Mouse (Mus musculus) B cell, adult 2 months (primary cell): Measurements from ENCODE around the gene Flywch1.

Experiments
- DNase-seq, 2 experiments: peaks; one replicate each; pipeline ENCODE4 v3.0.0; 2022

Flywch1 gene

DNA sequence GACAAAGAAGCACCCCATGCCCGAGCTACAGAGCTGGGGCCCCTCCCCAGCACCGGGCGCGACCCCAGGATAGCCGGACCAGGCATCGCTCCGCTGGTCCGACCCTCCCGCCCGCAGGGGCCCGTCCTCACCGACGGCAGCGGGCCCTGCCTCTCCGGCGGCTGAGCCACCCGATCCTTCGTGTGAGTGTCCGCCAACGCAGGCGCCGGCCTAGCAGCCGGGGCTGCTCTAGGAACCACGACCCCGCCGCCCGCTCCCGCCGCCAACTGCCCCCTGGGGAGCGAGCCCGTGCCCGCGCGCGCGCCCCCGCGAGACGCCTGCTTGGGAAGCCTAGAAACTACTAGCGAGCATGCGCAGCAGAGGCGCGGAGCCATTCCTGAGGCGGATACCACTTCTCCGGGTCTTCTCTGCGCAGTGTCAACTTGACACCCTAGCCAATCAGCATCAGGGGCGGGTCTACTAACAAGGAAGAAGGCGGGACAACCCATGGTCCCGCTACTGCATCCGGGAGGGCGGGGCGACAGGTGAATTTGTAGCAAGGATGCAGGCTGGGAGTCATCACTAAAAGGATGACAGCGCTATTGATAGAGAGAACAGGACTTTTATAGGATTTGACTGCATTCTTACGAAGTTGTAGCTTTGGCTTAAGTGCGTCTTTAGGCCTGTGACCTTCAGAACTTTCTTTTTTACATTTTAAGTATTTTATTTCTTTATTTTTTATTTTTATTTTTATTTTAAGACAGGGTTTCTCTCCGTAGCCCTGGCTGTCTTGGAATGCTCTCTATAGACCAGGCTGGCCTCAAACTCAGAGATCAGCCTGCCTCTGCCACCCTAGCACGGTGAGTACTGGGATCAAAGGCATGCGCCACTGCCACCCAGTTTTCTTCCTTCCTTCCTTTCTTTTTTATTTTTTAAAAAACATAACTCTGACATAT lies at the start of gene Flywch1:
Gene Flywch1 (minus strand): TSS at position 319 of the 935 bp plus-strand sequence.
- peak; percentile 94 to 95 for DNase-seq

DNA sequence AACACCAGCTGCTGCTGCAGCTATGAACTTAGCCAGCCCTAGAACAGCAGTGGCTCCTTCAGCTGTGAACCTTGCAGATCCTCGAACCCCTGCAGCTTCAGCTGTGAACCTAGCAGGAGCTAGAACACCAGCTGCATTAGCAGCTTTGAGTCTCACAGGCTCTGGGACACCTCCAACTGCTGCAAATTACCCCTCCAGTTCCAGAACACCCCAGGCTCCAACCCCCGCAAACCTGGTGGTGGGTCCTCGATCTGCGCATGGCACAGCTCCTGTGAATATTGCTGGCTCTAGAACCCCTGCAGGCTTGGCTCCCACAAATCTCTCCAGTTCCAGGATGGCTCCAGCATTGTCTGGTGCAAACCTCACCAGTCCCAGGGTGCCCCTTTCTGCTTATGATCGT lies 49.3 kb upstream of the Flywch1 start:
- DNase-seq, result no peak

DNA sequence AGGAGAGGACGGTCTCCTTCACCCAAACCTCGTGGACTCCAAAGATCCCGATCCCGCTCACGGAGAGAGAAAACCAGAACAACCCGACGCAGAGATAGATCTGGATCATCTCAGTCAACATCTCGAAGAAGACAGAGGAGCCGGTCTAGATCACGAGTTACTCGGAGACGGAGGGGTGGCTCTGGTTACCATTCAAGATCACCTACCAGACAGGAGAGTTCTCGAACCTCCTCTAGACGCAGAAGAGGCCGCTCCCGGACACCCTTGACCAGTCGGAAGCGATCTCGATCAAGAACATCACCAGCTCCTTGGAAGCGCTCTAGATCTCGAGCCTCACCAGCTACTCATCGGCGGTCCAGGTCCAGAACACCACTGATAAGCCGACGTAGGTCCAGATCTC lies 47.8 kb upstream of the Flywch1 start:
- peak in 1 of 2 experiments; percentile 17 for DNase-seq

DNA sequence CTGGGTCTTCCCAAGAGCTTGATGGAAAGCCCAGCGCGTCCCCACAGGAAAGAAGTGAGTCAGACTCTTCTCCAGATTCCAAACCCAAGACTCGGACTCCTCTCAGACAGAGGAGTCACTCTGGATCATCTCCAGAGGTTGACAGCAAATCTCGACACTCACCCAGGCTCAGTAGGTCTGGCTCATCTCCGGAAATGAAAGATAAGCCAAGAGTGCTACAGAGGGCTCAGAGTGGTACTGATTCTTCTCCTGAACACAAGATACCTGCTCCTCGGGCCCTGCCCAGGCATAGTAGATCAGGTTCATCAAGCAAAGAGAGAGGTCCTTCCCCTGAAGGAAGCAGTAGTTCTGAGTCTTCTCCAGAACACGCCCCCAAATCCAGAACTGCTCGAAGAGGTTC lies 47.2 kb upstream of the Flywch1 start:
- no peak for DNase-seq

DNA sequence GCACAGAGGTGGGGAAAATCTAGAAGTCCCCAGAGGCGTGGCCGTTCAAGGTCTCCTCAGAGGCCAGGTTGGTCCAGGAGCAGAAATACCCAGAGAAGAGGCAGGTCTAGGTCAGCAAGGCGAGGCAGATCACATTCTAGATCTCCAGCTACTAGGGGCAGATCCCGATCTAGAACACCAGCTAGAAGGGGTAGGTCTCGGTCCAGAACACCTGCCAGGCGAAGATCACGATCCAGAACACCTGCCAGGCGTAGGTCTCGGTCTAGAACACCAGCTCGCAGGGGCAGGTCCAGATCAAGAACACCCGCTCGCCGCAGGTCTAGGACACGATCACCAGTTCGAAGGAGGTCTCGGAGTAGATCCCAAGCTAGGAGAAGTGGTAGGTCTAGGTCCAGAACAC lies 44.2 kb upstream of the Flywch1 start:
- DNase-seq, result no peak

DNA sequence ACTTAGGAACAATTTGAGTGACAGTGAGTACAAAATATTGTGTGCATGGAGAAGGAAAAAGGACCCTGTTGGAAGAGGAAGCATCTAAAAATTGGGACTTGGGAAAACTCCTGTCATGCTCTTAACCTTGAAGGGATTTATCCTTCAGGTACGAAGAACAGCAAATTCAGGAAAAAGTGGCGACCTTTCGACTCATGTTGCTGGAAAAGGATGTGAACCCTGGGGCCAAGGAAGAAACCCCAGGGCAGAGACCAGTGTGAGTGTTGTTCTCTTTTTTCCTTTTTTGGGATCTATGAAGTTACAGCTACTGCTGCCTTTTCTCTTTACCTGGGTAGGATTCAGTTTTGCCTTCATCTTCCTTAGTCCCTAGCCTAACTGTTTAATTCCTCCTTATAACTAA lies 36.5 kb upstream of the Flywch1 start:
- DNase-seq, result no peak

DNA sequence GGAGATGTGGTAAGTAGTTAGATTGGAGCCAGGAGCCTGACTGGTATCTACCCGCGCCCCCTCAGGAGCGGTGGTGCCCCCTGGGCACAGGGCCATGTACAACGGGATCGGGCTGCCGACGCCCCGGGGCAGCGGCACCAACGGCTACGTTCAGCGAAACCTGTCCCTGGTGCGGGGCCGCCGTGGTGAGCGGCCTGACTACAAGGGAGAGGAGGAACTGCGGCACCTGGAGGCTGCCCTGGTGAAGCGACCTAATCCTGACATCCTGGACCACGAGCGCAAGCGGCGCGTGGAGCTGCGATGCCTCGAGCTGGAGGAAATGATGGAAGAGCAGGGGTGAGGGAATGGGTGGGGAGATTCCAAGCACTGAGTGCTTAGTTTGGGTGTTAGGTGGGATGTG lies 35.5 kb upstream of the Flywch1 start:
- peak; percentile 36 to 37 for DNase-seq

DNA sequence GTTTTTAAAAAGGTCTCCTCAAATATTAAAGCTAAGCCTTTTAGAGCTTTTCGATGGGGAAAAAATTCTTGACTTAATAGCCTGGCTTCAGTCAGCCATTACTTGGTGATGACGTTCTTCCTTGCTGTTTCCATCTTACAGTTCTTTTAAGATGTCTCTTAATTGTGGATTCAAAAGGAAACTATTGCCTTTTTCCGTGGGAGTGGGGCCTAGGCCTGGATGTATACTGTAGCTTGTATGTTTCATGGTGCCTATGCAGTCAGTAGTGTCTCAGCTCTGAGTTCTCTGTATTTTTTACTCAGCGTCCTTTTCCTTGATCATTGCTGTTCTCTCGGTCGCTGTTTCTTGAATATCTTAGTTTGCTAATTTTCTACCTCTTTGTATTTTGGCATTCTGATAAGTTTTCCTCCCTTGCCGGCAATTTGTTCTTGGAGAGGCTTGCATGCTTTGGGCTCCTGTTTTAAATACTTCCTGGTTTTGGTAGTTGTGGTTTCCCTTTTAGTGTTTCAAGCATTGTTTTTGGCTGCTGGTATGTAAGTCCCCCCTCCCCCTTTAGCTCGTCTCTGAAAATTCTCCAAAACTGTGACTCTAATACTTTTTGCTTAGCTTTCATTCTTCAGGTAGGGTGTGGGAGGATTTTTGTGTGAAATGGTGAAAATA lies 33.2 kb upstream of the Flywch1 start:
- DNase-seq, result no peak

- peak; percentile 69 to 75 for DNase-seq
These were observed 32.1 kb upstream of the Flywch1 start for GRCm38 (mm10) chr17:23803366-23804041.

DNA sequence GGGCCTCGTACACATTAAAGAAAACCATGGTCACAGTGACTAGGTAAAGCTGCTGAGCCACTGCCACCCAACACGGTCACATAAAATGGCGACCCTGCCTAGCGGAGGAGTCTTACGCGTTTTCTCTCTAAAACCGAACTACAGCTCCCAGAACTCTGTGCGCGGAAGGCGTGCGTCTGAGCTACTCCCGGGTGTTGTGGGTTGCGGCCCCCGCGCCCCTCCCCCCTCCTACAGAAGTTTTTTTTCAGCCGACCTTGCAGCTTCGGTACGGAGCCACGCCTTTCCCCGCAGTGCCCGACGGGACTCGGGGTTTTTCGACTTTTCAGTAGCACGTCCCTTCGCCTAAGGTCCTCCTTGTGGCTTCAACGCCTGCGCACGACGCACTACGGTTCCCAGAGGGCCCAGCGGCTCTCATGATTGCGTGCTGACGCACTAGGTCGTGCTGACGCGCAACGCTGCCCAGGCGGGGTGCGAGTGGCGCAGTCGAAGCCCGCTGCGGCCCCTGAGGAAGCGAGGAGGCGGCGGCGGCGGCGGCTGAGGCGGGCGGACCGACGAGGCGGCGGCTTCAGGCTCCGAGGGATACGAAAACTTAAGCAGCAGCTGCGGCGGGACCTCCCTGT lies 31.5 kb upstream of the Flywch1 start:
- DNase-seq, result peak; percentile 95 to 96

GRCm38 (mm10) chr17:23801627-23802026 lies 30.2 kb upstream of the Flywch1 start:
- no peak for DNase-seq

GRCm38 (mm10) chr17:23797316-23797715 lies 25.9 kb upstream of the Flywch1 start:
- DNase-seq, result no peak

DNA sequence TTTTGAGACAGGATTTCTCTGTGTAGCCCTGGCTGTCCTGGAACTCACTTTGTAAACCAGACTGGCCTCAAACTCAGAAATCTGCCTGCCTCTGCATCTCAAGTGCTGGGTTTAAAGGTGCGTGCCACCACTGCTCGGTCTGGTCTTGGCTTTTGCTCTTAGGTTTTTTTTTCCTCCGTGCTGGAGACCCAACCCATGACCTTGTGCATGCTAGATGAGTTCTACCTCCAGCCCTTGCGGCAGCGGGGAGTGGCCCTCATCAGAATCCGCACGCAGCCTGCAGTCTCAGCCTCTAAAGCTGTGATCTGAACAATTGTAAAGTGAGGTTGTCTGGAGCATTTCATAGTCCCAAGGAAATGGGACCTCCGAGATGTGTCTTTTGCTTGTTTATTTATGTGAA lies 23.9 kb upstream of the Flywch1 start:
- no peak for DNase-seq

- no peak for DNase-seq
These were observed 19.6 kb upstream of the Flywch1 start for GRCm38 (mm10) chr17:23791079-23791357.

GRCm38 (mm10) chr17:23790269-23791078 lies 19.1 kb upstream of the Flywch1 start, which contains the start of gene Srrm2:
TSS of gene Srrm2 (plus strand) at chr17:23790532.
- DNase-seq, result peak; percentile 51 to 54

DNA sequence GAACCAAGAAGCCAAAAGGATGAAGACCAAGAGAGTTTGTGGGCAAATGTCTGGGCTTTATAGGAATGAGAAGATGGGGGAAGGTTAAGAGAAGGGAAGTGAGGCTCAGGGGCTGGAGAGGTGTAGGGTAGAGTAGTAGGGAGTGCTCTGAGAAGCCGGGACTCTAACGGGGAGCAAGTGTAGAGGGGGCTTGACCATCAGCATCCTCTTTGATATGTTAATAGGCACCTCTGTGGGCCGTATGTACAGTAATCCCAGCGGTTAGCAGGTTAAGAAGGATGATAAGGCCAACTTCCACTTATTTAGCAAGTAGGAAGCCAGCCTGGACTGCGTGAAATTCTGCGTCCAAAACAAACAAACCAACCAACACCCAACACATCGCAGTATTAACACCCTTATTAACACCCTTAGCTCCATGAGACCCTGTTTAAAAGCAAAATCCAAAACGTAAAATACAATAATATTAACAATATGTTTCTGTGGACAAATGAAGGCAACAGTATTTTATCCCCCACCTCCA lies 18.4 kb upstream of the Flywch1 start:
- DNase-seq, result no peak

DNA sequence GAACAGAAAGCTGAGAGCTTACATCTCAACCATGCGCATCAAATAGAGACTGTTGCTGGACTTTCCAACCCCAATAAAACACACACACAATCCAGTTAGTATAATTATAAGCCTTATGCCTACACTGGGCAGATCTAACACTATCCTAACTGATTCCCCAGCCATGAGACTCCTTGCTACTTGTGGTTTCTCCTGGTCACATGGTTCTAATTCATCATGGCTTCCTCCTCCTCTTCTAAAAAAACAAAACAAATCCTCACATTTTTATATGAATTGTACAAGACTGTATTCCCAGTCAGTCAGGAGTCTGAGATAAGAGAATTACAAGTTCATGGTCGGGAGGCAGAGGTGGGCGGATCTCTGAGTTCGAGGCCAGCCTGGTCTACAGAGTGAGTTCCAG lies 17.6 kb upstream of the Flywch1 start:
- no peak for DNase-seq

DNA sequence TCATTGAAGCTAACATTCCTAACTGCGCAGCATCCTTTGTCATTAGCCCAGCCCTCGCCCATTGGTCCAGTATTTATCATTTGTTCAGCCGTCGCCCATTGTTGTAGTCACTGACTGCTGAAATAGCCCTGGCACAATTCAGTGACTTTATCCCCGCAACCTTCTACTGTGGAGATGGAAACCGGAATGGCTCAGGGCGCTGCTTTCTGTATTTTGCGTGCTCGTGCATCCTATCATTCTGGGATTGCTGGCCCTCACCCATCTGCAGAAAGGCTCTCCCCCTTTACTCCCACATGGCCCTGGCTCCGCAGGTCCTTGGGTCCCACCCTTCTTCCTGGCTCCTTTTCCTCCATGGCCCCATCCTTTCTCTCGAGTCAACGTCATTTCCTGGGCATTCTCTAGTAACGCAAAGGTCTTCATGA lies 15.1 kb upstream of the Flywch1 start:
- no peak for DNase-seq

DNA sequence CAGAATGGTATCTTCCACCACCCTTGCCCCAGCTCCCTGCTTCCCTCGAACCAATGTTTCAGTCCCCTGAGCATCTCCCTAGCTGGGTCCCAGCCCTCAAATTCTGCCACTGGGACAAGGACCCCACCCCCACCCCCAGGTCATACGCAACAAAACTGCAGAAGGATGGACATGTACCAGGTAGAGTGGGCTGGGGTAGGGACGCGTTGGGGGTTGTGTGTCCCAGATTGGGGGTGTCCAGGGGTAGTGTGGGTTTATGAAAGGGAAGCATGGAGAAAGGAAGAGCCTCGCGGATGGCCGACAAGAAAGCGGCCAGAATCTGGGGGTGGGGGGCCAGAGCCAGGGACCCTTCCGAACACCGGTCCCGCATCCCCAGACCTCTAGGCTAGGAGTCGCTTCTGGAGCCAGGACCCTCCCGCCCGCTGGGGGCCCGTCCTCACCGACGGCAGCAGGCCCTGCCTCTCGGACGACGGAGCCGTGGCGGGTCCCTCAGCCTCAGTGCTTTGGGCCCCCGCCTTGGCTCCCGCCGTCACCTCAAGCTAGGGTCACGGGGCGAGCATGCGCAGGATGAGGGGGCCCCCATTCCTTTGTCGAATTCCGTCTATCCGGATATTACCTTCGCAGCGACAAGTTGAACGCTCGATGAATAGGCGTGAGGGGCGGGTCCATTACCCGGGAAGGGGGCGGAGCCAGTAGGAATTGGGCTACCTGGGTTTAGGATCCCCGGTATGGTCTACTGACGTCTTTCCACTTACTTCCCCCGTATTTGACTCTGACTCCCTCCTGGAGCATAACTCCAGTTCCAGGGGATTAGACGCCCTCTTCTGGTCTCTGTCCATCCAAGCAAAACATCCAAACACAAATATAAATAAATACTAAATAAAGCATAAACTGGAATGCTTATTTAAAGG lies 14.4 kb upstream of the Flywch1 start, which contains the start of gene Flywch2:
Gene Flywch2 (minus strand): TSS at position 521 of the 911 bp plus-strand sequence.
- peak; percentile 70 to 76 for DNase-seq

DNA sequence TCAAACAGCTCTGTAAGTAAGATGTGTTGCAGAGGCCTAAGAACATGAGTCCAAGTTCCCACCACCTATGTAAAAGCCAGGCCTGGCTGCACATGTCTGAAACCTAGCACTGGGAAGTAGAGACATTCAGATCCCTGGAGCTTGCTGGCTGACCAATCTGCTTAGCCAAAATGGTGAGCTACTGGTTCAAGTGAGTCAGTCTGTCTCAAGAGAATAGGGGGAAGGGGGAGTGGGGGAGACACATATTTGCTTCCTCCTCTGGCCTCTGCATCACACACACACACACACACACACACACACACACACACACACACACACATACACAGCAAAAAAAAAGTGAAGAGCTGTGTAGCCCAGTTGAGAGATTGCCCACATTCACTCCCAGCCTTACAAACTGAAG lies 11.9 kb upstream of the Flywch1 start:
- no peak for DNase-seq

DNA sequence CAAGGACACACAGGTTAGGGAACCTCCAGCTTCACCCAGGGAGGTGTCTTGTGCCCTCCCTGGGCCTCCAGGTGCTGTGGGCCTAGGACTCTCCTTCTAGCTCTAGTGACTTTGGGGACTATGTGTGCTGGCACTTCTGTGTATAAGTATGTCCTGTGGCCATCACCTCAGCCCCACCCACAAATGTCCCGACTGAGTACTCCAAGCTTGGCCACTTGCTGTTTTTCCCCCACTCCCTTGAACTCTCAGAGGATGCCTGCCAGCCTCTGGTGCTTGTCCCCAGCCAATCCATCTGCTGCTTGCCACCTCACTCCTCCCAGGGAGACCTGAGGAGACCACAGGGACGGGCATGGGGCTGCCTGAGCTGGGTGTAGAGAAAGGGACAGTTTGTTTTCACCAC lies 7.0 kb upstream of the Flywch1 start:
- peak; percentile 26 to 27 for DNase-seq
